Mouse (Mus musculus): ENCODE data around the gene Rnf220. TPM values are rescaled to one million over a fixed set of nuclear protein-coding genes. Genes with fewer than 3 reads are reported as not detected.

Gene Rnf220
- polyA plus RNA-seq, 1 experiment from 2014 or later, result 46.0 TPM

DNA sequence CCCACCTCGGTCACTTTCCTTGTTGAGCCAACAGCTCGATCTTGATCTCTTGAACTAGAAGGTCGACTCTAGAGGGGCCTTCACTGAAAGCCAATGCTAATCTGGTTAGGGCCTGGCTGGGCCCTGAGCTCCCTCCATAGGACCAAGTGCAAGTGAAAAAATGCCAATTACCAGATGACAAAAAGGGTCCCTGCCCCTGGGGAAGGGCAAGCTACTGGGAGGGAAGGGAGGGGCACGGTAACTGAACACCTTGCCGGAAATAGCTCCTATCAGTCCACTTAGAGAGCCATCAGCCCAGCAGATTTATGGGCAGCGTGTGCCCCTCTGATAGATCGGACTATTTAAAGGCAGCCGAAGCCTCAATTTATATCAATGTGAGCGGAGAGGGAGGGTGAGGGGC is 143.9 kb downstream of the Rnf220 start:
- no peak for ATAC-seq (ENCODE audit: extremely low read depth, insufficient number of reproducible peaks, low FRiP score, low TSS enrichment)
- H3K9ac ChIP-seq, result no peak overlapping the region
- no peaks in the 10 kb centered on the region for H3K9me3 ChIP-seq
- no peaks in the 10 kb centered on the region for H3K36me3 ChIP-seq
- peaks cover 32% of the 10 kb centered on the region for H3K4me1 ChIP-seq
- WGBS, result 43% methylated on average over 9 of the region's 9 CpGs
- no peak overlapping the region for H3K4me3 ChIP-seq
- H3K4me2 ChIP-seq, result no peak overlapping the region
- no peak overlapping the region for H3K27ac ChIP-seq (replicated peaks)
- H3K27me3 ChIP-seq (replicated peaks), result peaks cover 41% of the 10 kb centered on the region

DNA sequence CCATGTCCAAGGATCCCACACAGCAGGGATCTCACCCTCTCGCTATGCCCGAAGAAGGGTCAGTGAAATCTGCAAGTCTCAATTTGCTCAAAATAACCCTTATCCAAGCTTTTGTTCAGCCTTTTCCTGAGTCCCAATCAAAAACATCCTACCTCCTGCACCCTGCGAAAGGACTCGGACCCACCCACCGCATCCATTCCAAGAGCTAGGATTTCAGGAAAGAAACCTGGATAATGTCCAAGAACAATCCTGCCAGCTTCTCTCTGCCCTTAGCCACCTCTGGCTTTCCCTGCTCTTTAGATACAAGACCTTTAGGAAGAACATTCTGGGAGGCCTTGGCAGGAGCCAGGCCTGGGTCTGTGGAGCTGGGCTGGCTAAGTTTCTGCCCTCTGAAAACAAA is 144.8 kb downstream of the Rnf220 start:
- ATAC-seq (ENCODE audit: extremely low read depth, insufficient number of reproducible peaks, low FRiP score, low TSS enrichment), result no peak
- peaks cover 32% of the 10 kb centered on the region for H3K4me1 ChIP-seq
- H3K27me3 ChIP-seq (replicated peaks), result peaks cover 37% of the 10 kb centered on the region
- WGBS, result 58% methylated on average over 5 of the region's 5 CpGs
- no peak overlapping the region for H3K4me2 ChIP-seq
- no peak overlapping the region for H3K9ac ChIP-seq
- no peaks in the 10 kb centered on the region for H3K9me3 ChIP-seq
- no peak overlapping the region for H3K4me3 ChIP-seq
- no peak overlapping the region for H3K27ac ChIP-seq (replicated peaks)
- no peaks in the 10 kb centered on the region for H3K36me3 ChIP-seq

GRCm38 (mm10) chr4:117350139-117350693 is 146.6 kb downstream of the Rnf220 start:
- WGBS, result 71% methylated on average over 12 of the region's 12 CpGs
- peaks cover 23% of the 10 kb centered on the region for H3K27me3 ChIP-seq (replicated peaks)
- H3K36me3 ChIP-seq, result no peaks in the 10 kb centered on the region
- no peak overlapping the region for H3K4me3 ChIP-seq
- H3K9ac ChIP-seq, result no peak overlapping the region
- no peak overlapping the region for H3K27ac ChIP-seq (replicated peaks)
- no peaks in the 10 kb centered on the region for H3K9me3 ChIP-seq
- no peak for ATAC-seq (ENCODE audit: extremely low read depth, insufficient number of reproducible peaks, low FRiP score, low TSS enrichment)
- no peak overlapping the region for H3K4me2 ChIP-seq
- H3K4me1 ChIP-seq, result peaks cover 28% of the 10 kb centered on the region

DNA sequence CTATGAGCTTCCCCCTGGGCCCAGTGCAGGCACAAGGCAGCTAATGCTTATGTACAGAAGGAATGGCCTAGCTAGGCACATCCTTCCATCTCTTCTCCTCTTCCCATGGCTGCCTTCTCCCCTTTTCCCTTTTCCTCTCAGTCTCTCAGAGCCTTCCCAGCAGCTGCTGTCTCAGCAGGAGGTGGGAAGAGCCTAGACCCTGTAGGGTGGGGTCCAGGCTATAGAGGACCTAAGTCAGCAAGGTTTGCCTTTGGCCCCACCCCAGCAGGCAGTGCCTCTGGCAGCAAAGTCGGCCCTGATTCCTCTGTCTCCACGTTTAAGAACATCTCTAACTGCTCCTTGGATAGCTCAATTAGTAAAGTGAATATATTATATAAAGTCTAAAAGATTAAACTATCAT is 147.5 kb downstream of the Rnf220 start:
- Histone ChIP-seq H3K9me3 (no peaks in the 10 kb centered on the region), H3K36me3 (no peaks in the 10 kb centered on the region), H3K4me2 (no peak overlapping the region), H3K4me1 (peaks cover 28% of the 10 kb centered on the region), H3K9ac (peak overlapping the region; percentile 9; the same call in 1 of the 2 replicates), H3K4me3 (no peak overlapping the region), H3K27me3 (replicated peaks) (peaks cover 27% of the 10 kb centered on the region), H3K27ac (replicated peaks) (no peak overlapping the region)
- WGBS, result 41% methylated on average over 2 of the region's 2 CpGs
- no peak for ATAC-seq (ENCODE audit: extremely low read depth, insufficient number of reproducible peaks, low FRiP score, low TSS enrichment)

DNA sequence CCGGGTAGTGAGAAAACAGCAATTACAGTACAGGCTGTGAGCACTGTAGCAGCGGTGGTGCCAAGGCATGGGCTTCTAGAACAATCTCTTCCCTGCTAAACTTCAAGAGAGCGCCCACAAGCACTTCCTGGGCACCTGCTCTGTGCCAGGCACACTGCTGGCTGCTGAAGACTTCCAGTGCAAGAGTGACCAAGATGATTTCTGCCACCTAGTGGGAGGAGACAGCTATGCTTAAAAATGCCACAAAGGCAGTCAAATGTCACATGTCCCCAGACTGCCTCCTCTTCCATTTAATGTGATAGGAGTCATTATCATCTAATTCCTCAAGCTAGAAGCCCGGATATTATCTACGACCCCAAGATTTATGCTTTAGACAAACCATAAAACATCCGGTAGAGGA is 150.8 kb downstream of the Rnf220 start:
- Histone ChIP-seq H3K9ac (no peak overlapping the region), H3K4me3 (no peak overlapping the region), H3K27ac (replicated peaks) (no peak overlapping the region), H3K4me2 (no peak overlapping the region), H3K9me3 (no peaks in the 10 kb centered on the region), H3K4me1 (peaks cover 9% of the 10 kb centered on the region), H3K27me3 (replicated peaks) (peaks cover 26% of the 10 kb centered on the region), H3K36me3 (no peaks in the 10 kb centered on the region)
- ATAC-seq (ENCODE audit: extremely low read depth, insufficient number of reproducible peaks, low FRiP score, low TSS enrichment), result no peak
- 53% methylated on average over 6 of the region's 6 CpGs for WGBS

GRCm38 (mm10) chr4:117343385-117343784 is 153.5 kb downstream of the Rnf220 start:
- Histone ChIP-seq H3K27me3 (replicated peaks) (peaks cover 20% of the 10 kb centered on the region), H3K4me2 (no peak overlapping the region), H3K4me1 (peaks cover 1% of the 10 kb centered on the region; the same call in 1 of the 2 replicates), H3K27ac (replicated peaks) (no peak overlapping the region), H3K9me3 (no peaks in the 10 kb centered on the region), H3K36me3 (no peaks in the 10 kb centered on the region), H3K9ac (no peak overlapping the region), H3K4me3 (no peak overlapping the region)
- 67% methylated on average over 8 of the region's 8 CpGs for WGBS
- ATAC-seq (ENCODE audit: extremely low read depth, insufficient number of reproducible peaks, low FRiP score, low TSS enrichment), result no peak

DNA sequence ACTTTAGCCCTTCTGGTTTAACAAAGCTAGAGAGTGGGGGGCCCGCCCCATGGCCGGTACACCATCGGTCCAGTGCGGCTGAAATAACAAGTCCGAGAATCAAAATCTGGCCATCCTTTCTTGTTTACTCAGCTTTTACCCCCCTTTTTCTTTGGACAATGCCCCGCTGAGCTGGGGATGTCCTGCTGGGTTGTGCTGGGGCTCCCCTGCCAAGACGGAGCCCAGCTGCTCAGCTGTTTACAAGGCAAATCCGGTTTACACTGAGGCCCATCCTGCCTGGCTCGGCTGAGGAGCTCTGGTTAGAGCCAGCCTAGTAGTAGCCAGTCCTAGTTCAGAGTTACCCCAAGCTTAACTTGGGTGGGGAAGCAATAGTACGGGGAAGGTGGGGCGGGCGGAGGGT is 154.1 kb downstream of the Rnf220 start:
- 38% methylated on average over 12 of the region's 12 CpGs for WGBS
- H3K27ac ChIP-seq (replicated peaks), result no peak overlapping the region
- ATAC-seq (ENCODE audit: extremely low read depth, insufficient number of reproducible peaks, low FRiP score, low TSS enrichment), result no peak
- H3K4me3 ChIP-seq, result no peak overlapping the region
- no peaks in the 10 kb centered on the region for H3K4me1 ChIP-seq
- H3K27me3 ChIP-seq (replicated peaks), result peaks cover 20% of the 10 kb centered on the region
- H3K4me2 ChIP-seq, result no peak overlapping the region
- no peak overlapping the region for H3K9ac ChIP-seq
- no peaks in the 10 kb centered on the region for H3K9me3 ChIP-seq
- H3K36me3 ChIP-seq, result no peaks in the 10 kb centered on the region

DNA sequence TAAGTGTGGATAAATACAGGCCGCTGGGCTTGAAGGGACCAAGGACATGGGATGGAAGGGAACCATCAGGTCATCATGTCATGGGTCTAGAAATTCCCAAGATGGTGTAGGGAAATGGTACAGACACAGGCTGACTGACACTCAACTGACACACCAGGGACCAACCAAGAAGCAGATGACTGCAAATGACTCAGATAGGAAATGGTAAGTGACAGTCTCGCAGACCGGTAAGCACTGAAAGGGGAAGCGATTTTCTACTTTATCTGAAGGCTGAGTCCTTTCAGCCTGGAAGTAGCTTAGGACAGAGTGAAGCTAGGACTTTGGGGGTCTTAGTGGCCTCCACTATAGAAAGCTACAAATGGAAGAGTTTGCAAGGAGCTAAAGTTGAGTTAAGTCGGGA is 155.6 kb downstream of the Rnf220 start:
- Histone ChIP-seq H3K27me3 (replicated peaks) (peaks cover 16% of the 10 kb centered on the region), H3K9me3 (no peaks in the 10 kb centered on the region), H3K36me3 (no peaks in the 10 kb centered on the region), H3K4me3 (no peak overlapping the region), H3K27ac (replicated peaks) (no peak overlapping the region), H3K4me2 (no peak overlapping the region), H3K4me1 (no peaks in the 10 kb centered on the region), H3K9ac (no peak overlapping the region)
- WGBS, result 83% methylated on average over 5 of the region's 5 CpGs
- ATAC-seq (ENCODE audit: extremely low read depth, insufficient number of reproducible peaks, low FRiP score, low TSS enrichment), result no peak

DNA sequence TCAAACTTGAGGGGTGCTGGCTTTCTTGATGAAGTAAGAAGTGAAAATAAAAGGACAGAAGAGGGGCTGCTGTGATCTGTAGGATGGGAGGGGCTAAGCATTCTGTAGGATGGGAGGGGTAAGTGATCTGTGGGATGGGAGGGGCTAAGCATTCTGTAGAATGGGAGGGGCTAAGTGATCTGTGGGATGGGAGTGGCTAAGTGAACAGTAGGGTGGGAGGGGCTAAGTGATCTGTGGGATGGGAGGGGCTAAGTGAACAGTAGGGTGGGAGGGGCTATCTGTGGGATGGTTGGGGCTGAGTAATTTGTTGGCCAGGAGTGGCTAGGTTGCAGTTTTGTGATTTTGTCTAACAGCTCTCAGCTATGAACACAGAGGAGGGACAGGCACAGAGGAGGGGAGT is 157.1 kb downstream of the Rnf220 start:
- Histone ChIP-seq H3K27ac (replicated peaks) (no peak overlapping the region), H3K27me3 (replicated peaks) (peaks cover 12% of the 10 kb centered on the region), H3K4me3 (no peak overlapping the region), H3K9ac (no peak overlapping the region), H3K9me3 (no peaks in the 10 kb centered on the region), H3K4me2 (no peak overlapping the region), H3K4me1 (no peaks in the 10 kb centered on the region), H3K36me3 (no peaks in the 10 kb centered on the region)
- ATAC-seq (ENCODE audit: extremely low read depth, insufficient number of reproducible peaks, low FRiP score, low TSS enrichment), result no peak

- H3K9me3 ChIP-seq, result no peaks in the 10 kb centered on the region
- ATAC-seq (ENCODE audit: extremely low read depth, insufficient number of reproducible peaks, low FRiP score, low TSS enrichment), result no peak
- H3K27ac ChIP-seq (replicated peaks), result no peak overlapping the region
- no peaks in the 10 kb centered on the region for H3K36me3 ChIP-seq
- no peak overlapping the region for H3K4me3 ChIP-seq
- H3K9ac ChIP-seq, result no peak overlapping the region
- WGBS, result 44% methylated on average over 11 of the region's 11 CpGs
- H3K4me2 ChIP-seq, result no peak overlapping the region
- peaks cover 28% of the 10 kb centered on the region for H3K27me3 ChIP-seq (replicated peaks)
- H3K4me1 ChIP-seq, result no peaks in the 10 kb centered on the region
Measured at GRCm38 (mm10) chr4:117330836-117331475, 165.9 kb downstream of the Rnf220 start.

GRCm38 (mm10) chr4:117330132-117330531 is 166.7 kb downstream of the Rnf220 start:
- Histone ChIP-seq H3K4me1 (no peaks in the 10 kb centered on the region), H3K9ac (no peak overlapping the region), H3K9me3 (no peaks in the 10 kb centered on the region), H3K4me3 (no peak overlapping the region), H3K27me3 (replicated peaks) (peaks cover 28% of the 10 kb centered on the region), H3K27ac (replicated peaks) (no peak overlapping the region), H3K36me3 (no peaks in the 10 kb centered on the region), H3K4me2 (no peak overlapping the region)
- ATAC-seq (ENCODE audit: extremely low read depth, insufficient number of reproducible peaks, low FRiP score, low TSS enrichment), result no peak
- 77% methylated on average over 3 of the region's 3 CpGs for WGBS

DNA sequence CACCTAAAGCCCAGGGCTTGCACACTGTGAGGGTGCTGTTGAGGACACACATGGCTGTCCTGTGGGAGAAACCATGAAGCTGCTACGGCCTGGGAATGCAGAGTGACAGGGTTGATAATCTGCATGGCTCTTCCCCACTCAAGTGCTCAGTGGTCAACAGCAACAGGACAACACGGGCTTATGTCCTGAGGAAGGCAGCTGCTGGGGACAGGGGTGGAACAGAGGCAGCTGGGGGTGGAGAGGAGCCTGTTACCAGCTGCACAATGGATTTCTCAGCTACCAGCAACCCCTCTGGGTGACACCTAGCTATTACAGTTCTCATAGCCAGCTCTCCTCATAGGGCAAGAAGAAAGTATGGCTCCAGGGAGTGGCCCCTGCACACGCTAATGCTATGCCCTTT is 169.9 kb downstream of the Rnf220 start:
- no peak overlapping the region for H3K27ac ChIP-seq (replicated peaks)
- ATAC-seq (ENCODE audit: extremely low read depth, insufficient number of reproducible peaks, low FRiP score, low TSS enrichment), result no peak
- H3K27me3 ChIP-seq (replicated peaks), result peaks cover 44% of the 10 kb centered on the region
- H3K4me1 ChIP-seq, result no peaks in the 10 kb centered on the region
- no peaks in the 10 kb centered on the region for H3K36me3 ChIP-seq
- no peak overlapping the region for H3K9ac ChIP-seq
- no peaks in the 10 kb centered on the region for H3K9me3 ChIP-seq
- 61% methylated on average over 3 of the region's 3 CpGs for WGBS
- H3K4me2 ChIP-seq, result no peak overlapping the region
- no peak overlapping the region for H3K4me3 ChIP-seq

Measured in heart, embryonic 13.5 days (tissue).